Comparison of ENCODE assay signal across 30 mouse cellular contexts in genomic region chr13:97261549-97261948, GRCm38 (mm10). TPM values are rescaled to one million over a fixed set of nuclear protein-coding genes. Genes with fewer than 3 reads are reported as not detected.
DNase-seq lines count a peak whose midpoint lies in the region; ATAC-seq lines count a peak whose summit lies in the region.
"Had no signal": no experiment of that assay in that cellular context is flagged by ENCODE, and none has a peak within 500 bp of the region (broad histone marks: within the 10 kb centered on the region; RNA-seq: fewer than 3 reads in every experiment).

No protein-coding gene starts in this region.

- no peak overlapping the region for H3K4me3 ChIP-seq in hindbrain, embryonic 14.5 days (replicated peaks; ENCODE audit: low read length)
- no peak overlapping the region for H3K4me3 ChIP-seq in hindbrain, embryonic 16.5 days (ENCODE audit: low read length)
- no peak overlapping the region for H3K4me3 ChIP-seq in midbrain, embryonic 10.5 days
- H3K4me3 ChIP-seq in midbrain, embryonic 15.5 days, result no peak overlapping the region
- H3K4me3 ChIP-seq in intestine, embryonic 16.5 days (ENCODE audit: low read length), result no peak overlapping the region
- H3K4me3 ChIP-seq: embryonic facial prominence, embryonic 12.5 days; forebrain, embryonic 15.5 days; heart, embryonic 13.5 days; layer of hippocampus, adult 2 months; liver, embryonic 13.5 days; midbrain, embryonic 12.5 days; neural tube, embryonic 12.5 days had no signal

- H3K4me2 ChIP-seq in hindbrain, embryonic 14.5 days (replicated peaks), result no peak overlapping the region
- H3K4me2 ChIP-seq in hindbrain, embryonic 16.5 days (ENCODE audit: low read length), result no peak overlapping the region
- H3K4me2 ChIP-seq in midbrain, embryonic 15.5 days, result no peak overlapping the region
- H3K4me2 ChIP-seq in intestine, embryonic 16.5 days (ENCODE audit: low read depth, low read length), result no peak overlapping the region
- H3K4me2 ChIP-seq: embryonic facial prominence, embryonic 12.5 days; forebrain, embryonic 15.5 days; heart, embryonic 13.5 days; liver, embryonic 13.5 days; midbrain, embryonic 12.5 days; neural tube, embryonic 12.5 days had no signal

- DNase-seq in hindbrain, embryonic 14.5 days (ENCODE audit: low spot score), result no peak
- DNase-seq in midbrain, embryonic 10.5 days (ENCODE audit: low spot score), result no peak
- DNase-seq in R1 (ENCODE audit: low read depth, low spot score), result peak; percentile 93
- no peak for DNase-seq in natural killer cell, adult 2 months (ENCODE audit: low spot score in 2 of 2)
- no peak for DNase-seq in thymus, postnatal 10 days (ENCODE audit: low spot score in 2 of 2)
- DNase-seq: adrenal gland, adult 8-10 months; cerebellum, adult 18-20 months; cerebellum, postnatal 14 days; gastrocnemius, postnatal 25 days; heart, adult 18-20 months; heart, postnatal 14 days; kidney, adult 9 months; kidney, postnatal 25 days; layer of hippocampus, postnatal 36 days; liver, embryonic 13.5 days; lung, adult 2 months; retina, postnatal 1 day; right cerebral cortex, postnatal 25 days; spleen, adult 18-20 months; thymus, postnatal 25 days had no signal

- H3K27me3 ChIP-seq in hindbrain, embryonic 14.5 days (ENCODE audit: control insufficient read depth, insufficient read depth, low read length), result no peaks in the 10 kb centered on the region
- no peaks in the 10 kb centered on the region for H3K27me3 ChIP-seq in hindbrain, embryonic 16.5 days (replicated peaks; ENCODE audit: control insufficient read depth, insufficient read depth, low read length)
- H3K27me3 ChIP-seq in midbrain, embryonic 10.5 days (ENCODE audit: low read depth, poor library complexity, severe bottlenecking), result peaks cover 13% of the 10 kb centered on the region
- no peaks in the 10 kb centered on the region for H3K27me3 ChIP-seq in midbrain, embryonic 15.5 days (replicated peaks)
- H3K27me3 ChIP-seq in intestine, embryonic 16.5 days (replicated peaks; ENCODE audit: control insufficient read depth, insufficient read depth, low read length), result no peaks in the 10 kb centered on the region
- H3K27me3 ChIP-seq: forebrain, embryonic 15.5 days; liver, embryonic 13.5 days; neural tube, embryonic 12.5 days had no signal

- H3K9me3 ChIP-seq in hindbrain, embryonic 14.5 days (ENCODE audit: control insufficient read depth, low read length), result no peaks in the 10 kb centered on the region
- H3K9me3 ChIP-seq in hindbrain, embryonic 16.5 days (ENCODE audit: control insufficient read depth, low read length), result no peaks in the 10 kb centered on the region
- H3K9me3 ChIP-seq in midbrain, embryonic 10.5 days (replicated peaks), result 0 out of 2 replicates have a peak, but pooled peaks cover 2% of the 10 kb centered on the region
- no peaks in the 10 kb centered on the region for H3K9me3 ChIP-seq in midbrain, embryonic 15.5 days
- H3K9me3 ChIP-seq in intestine, embryonic 16.5 days (ENCODE audit: control insufficient read depth, low read length), result no peaks in the 10 kb centered on the region
- H3K9me3 ChIP-seq: embryonic facial prominence, embryonic 12.5 days; forebrain, embryonic 15.5 days; heart, embryonic 13.5 days; liver, embryonic 13.5 days; midbrain, embryonic 12.5 days; neural tube, embryonic 12.5 days had no signal

- H3K36me3 ChIP-seq in hindbrain, embryonic 14.5 days (replicated peaks; ENCODE audit: control insufficient read depth, insufficient read depth), result no peaks in the 10 kb centered on the region
- no peaks in the 10 kb centered on the region for H3K36me3 ChIP-seq in hindbrain, embryonic 16.5 days (ENCODE audit: control insufficient read depth, insufficient read depth, low read length)
- H3K36me3 ChIP-seq in midbrain, embryonic 10.5 days, result no peaks in the 10 kb centered on the region
- H3K36me3 ChIP-seq in midbrain, embryonic 15.5 days (replicated peaks), result no peaks in the 10 kb centered on the region
- no peaks in the 10 kb centered on the region for H3K36me3 ChIP-seq in intestine, embryonic 16.5 days (ENCODE audit: control insufficient read depth, insufficient read depth, low read length)
- H3K36me3 ChIP-seq: embryonic facial prominence, embryonic 12.5 days; forebrain, embryonic 15.5 days; heart, embryonic 13.5 days; liver, embryonic 13.5 days; midbrain, embryonic 12.5 days; neural tube, embryonic 12.5 days had no signal

- H3K4me1 ChIP-seq in hindbrain, embryonic 14.5 days (replicated peaks; ENCODE audit: control insufficient read depth, insufficient read depth, low read length), result peaks cover 20% of the 10 kb centered on the region
- peaks cover 6% of the 10 kb centered on the region for H3K4me1 ChIP-seq in hindbrain, embryonic 16.5 days (ENCODE audit: control insufficient read depth, insufficient read depth, low read depth, low read length)
- H3K4me1 ChIP-seq in midbrain, embryonic 10.5 days, result peaks cover 67% of the 10 kb centered on the region
- peaks cover 15% of the 10 kb centered on the region for H3K4me1 ChIP-seq in midbrain, embryonic 15.5 days
- H3K4me1 ChIP-seq in intestine, embryonic 16.5 days (ENCODE audit: control insufficient read depth, insufficient read depth, low read length), result peaks cover 8% of the 10 kb centered on the region; the same call in 1 of the 2 replicates

- H3K27ac ChIP-seq in hindbrain, embryonic 14.5 days, result no peak overlapping the region
- no peak overlapping the region for H3K27ac ChIP-seq in hindbrain, embryonic 16.5 days (ENCODE audit: low read depth, low read length)
- H3K27ac ChIP-seq in midbrain, embryonic 10.5 days (replicated peaks), result peak overlapping the region; percentile 70
- no peak overlapping the region for H3K27ac ChIP-seq in midbrain, embryonic 15.5 days
- no peak overlapping the region for H3K27ac ChIP-seq in intestine, embryonic 16.5 days (ENCODE audit: low read length)
- H3K27ac ChIP-seq: embryonic facial prominence, embryonic 12.5 days; forebrain, embryonic 15.5 days; heart, embryonic 13.5 days; layer of hippocampus, adult 2 months; liver, embryonic 13.5 days; macrophage; midbrain, embryonic 12.5 days; neural tube, embryonic 12.5 days had no signal

- H3K9ac ChIP-seq in hindbrain, embryonic 14.5 days, result no peak overlapping the region
- no peak overlapping the region for H3K9ac ChIP-seq in hindbrain, embryonic 16.5 days (ENCODE audit: low read depth, low read length)
- H3K9ac ChIP-seq in midbrain, embryonic 15.5 days, result no peak overlapping the region
- H3K9ac ChIP-seq in intestine, embryonic 16.5 days (ENCODE audit: low read depth, low read length), result no peak overlapping the region
- H3K9ac ChIP-seq: embryonic facial prominence, embryonic 12.5 days; forebrain, embryonic 15.5 days; heart, embryonic 13.5 days; liver, embryonic 13.5 days; midbrain, embryonic 12.5 days; neural tube, embryonic 12.5 days had no signal

- WGBS in hindbrain, embryonic 14.5 days, result 60% methylated on average over 6 of the region's 8 CpGs
- 44% methylated on average over 8 of the region's 8 CpGs for WGBS in hindbrain, embryonic 16.5 days
- WGBS in midbrain, embryonic 10.5 days, result 59% methylated on average over 7 of the region's 8 CpGs
- 59% methylated on average over 8 of the region's 8 CpGs for WGBS in midbrain, embryonic 15.5 days
- 44% methylated on average over 8 of the region's 8 CpGs for WGBS in intestine, embryonic 16.5 days

- ATAC-seq in hindbrain, embryonic 14.5 days (ENCODE audit: low FRiP score), result peak; percentile 14; the same call in 1 of the 2 replicates
- ATAC-seq in hindbrain, embryonic 16.5 days, result no peak
- ATAC-seq in midbrain, embryonic 15.5 days (replicated peaks), result no peak
- peak; percentile 47; the same call in 1 of the 2 replicates for ATAC-seq in intestine, embryonic 16.5 days
- ATAC-seq: forebrain, embryonic 15.5 days had no signal

RNA-seq across cellular contexts. Expression of gene Enc1, which starts 20.6 kb away (rescaled TPM):
- 80.5 and 82.4 TPM in 2 replicates for polyA plus RNA-seq in hindbrain, embryonic 14.5 days (2014; fragmentation: Nextera tagmentation; extraction: Ambion mirVana)
- polyA plus RNA-seq in hindbrain, embryonic 16.5 days (2015; fragmentation: Nextera tagmentation; extraction: Ambion mirVana), result 66.3 and 67.6 TPM in 2 replicates
- 7.5 and 11.2 TPM in 2 replicates for polyA plus RNA-seq in midbrain, embryonic 10.5 days (2016; fragmentation: Nextera tagmentation; extraction: Ambion mirVana)
- polyA plus RNA-seq in midbrain, embryonic 15.5 days (2015; fragmentation: Nextera tagmentation; extraction: Ambion mirVana), result 76.1 and 81.9 TPM in 2 replicates
- 5.8 and 6.1 TPM in 2 replicates for polyA plus RNA-seq in intestine, embryonic 16.5 days (2015; fragmentation: Nextera tagmentation; extraction: Ambion mirVana)

Comparison
In these comparisons a context has a peak if more than half of its experiments do, and no peak if none do; other contexts are left out.
1. ATAC-seq: peak in hindbrain, embryonic 14.5 days (single experiment) and intestine, embryonic 16.5 days (single experiment); none in hindbrain, embryonic 16.5 days (single experiment) and midbrain, embryonic 15.5 days (single experiment).